Mouse (Mus musculus): ENCODE data around the gene Ifna14. TPM values are rescaled to one million over a fixed set of nuclear protein-coding genes. Genes with fewer than 3 reads are reported as not detected.

The Ifna14 gene
- polyA plus RNA-seq, 1 experiment from 2014 or later: not detected

- Histone ChIP-seq H3K9me3 (no peaks in the 10 kb centered on the region), H3K4me2 (no peak overlapping the region), H3K4me1 (peaks cover 7% of the 10 kb centered on the region), H3K9ac (no peak overlapping the region), H3K27ac (no peak overlapping the region), H3K27me3 (no peaks in the 10 kb centered on the region), H3K36me3 (no peaks in the 10 kb centered on the region), H3K4me3 (no peak overlapping the region)
- no peak for ATAC-seq (ENCODE audit: insufficient number of reproducible peaks, insufficient read depth, low FRiP score, low TSS enrichment, low read depth)
- 96% methylated on average over 2 of the region's 2 CpGs for WGBS
These were observed 38.1 kb downstream of the Ifna14 start for GRCm38 (mm10) chr4:88533499-88533898.

- no peak overlapping the region for H3K4me3 ChIP-seq
- no peak overlapping the region for H3K27ac ChIP-seq
- H3K4me2 ChIP-seq: no peak overlapping the region
- 83% methylated on average over 2 of the region's 2 CpGs for WGBS
- H3K9ac ChIP-seq: no peak overlapping the region
- H3K36me3 ChIP-seq: no peaks in the 10 kb centered on the region
- no peaks in the 10 kb centered on the region for H3K9me3 ChIP-seq
- ATAC-seq (ENCODE audit: insufficient number of reproducible peaks, insufficient read depth, low FRiP score, low TSS enrichment, low read depth): no peak
- no peaks in the 10 kb centered on the region for H3K27me3 ChIP-seq
- peaks cover 7% of the 10 kb centered on the region for H3K4me1 ChIP-seq
These were observed 40.7 kb downstream of the Ifna14 start for GRCm38 (mm10) chr4:88530892-88531291.

- no peak for ATAC-seq (ENCODE audit: insufficient number of reproducible peaks, insufficient read depth, low FRiP score, low TSS enrichment, low read depth)
- no peak overlapping the region for H3K9ac ChIP-seq
- WGBS: 44% methylated on average over 4 of the region's 4 CpGs
- H3K36me3 ChIP-seq: no peaks in the 10 kb centered on the region
- no peak overlapping the region for H3K4me2 ChIP-seq
- H3K4me3 ChIP-seq: no peak overlapping the region
- H3K9me3 ChIP-seq: no peaks in the 10 kb centered on the region
- peaks cover 7% of the 10 kb centered on the region for H3K4me1 ChIP-seq
- no peaks in the 10 kb centered on the region for H3K27me3 ChIP-seq
- H3K27ac ChIP-seq: no peak overlapping the region
These were observed 41.3 kb downstream of the Ifna14 start for GRCm38 (mm10) chr4:88530271-88530670.

GRCm38 (mm10) chr4:88526379-88527049 is 45.1 kb downstream of the Ifna14 start:
- H3K9me3 ChIP-seq: no peaks in the 10 kb centered on the region
- H3K27me3 ChIP-seq: peaks cover under 1% of the 10 kb centered on the region; the same call in 1 of the 2 replicates
- no peak overlapping the region for H3K4me3 ChIP-seq
- H3K36me3 ChIP-seq: no peaks in the 10 kb centered on the region
- H3K9ac ChIP-seq: no peak overlapping the region
- H3K4me2 ChIP-seq: no peak overlapping the region
- no peak for ATAC-seq (ENCODE audit: insufficient number of reproducible peaks, insufficient read depth, low FRiP score, low TSS enrichment, low read depth)
- H3K27ac ChIP-seq: no peak overlapping the region
- 86% methylated on average over 5 of the region's 5 CpGs for WGBS
- H3K4me1 ChIP-seq: peaks cover 7% of the 10 kb centered on the region

- Histone ChIP-seq H3K4me1 (peaks cover 5% of the 10 kb centered on the region), H3K27me3 (peaks cover 4% of the 10 kb centered on the region; the same call in 1 of the 2 replicates), H3K9me3 (no peaks in the 10 kb centered on the region), H3K4me2 (no peak overlapping the region), H3K27ac (no peak overlapping the region), H3K36me3 (no peaks in the 10 kb centered on the region), H3K4me3 (no peak overlapping the region), H3K9ac (no peak overlapping the region)
- no peak for ATAC-seq (ENCODE audit: insufficient number of reproducible peaks, insufficient read depth, low FRiP score, low TSS enrichment, low read depth)
- WGBS: 79% methylated on average over 3 of the region's 3 CpGs
These were observed 46.2 kb downstream of the Ifna14 start for GRCm38 (mm10) chr4:88525393-88525792.

GRCm38 (mm10) chr4:88523241-88523640 is 48.4 kb downstream of the Ifna14 start:
- ATAC-seq (ENCODE audit: insufficient number of reproducible peaks, insufficient read depth, low FRiP score, low TSS enrichment, low read depth): no peak
- Histone ChIP-seq H3K4me3 (no peak overlapping the region), H3K4me1 (no peaks in the 10 kb centered on the region)

GRCm38 (mm10) chr4:88522674-88523073 is 48.9 kb downstream of the Ifna14 start, which contains the start of gene Ifnb1:
Gene Ifnb1 (minus strand): TSS chr4:88522774.
- 86% methylated on average over 4 of the region's 4 CpGs for whole genome bisulfite sequencing

More at GRCm38 (mm10) chr4:88523241-88523640, 48.4 kb downstream of the Ifna14 start:
- no peaks in the 10 kb centered on the region for H3K36me3 ChIP-seq
- no peak overlapping the region for H3K27ac ChIP-seq
- no peak overlapping the region for H3K4me2 ChIP-seq
- no peaks in the 10 kb centered on the region for H3K9me3 ChIP-seq
- H3K9ac ChIP-seq: no peak overlapping the region
- peaks cover 4% of the 10 kb centered on the region; the same call in 1 of the 2 replicates for H3K27me3 ChIP-seq

More at GRCm38 (mm10) chr4:88522674-88523073, 48.9 kb downstream of the Ifna14 start, which contains the start of gene Ifnb1:
- Histone ChIP-seq H3K36me3 (no peaks in the 10 kb centered on the region), H3K27me3 (peaks cover 4% of the 10 kb centered on the region; the same call in 1 of the 2 replicates), H3K4me3 (no peak within 1 kb of the TSS), H3K27ac (no peak within 1 kb of the TSS), H3K9me3 (no peaks in the 10 kb centered on the region), H3K4me1 (no peaks in the 10 kb centered on the region), H3K4me2 (no peak within 1 kb of the TSS), H3K9ac (no peak within 1 kb of the TSS)
- no peak for ATAC-seq (ENCODE audit: insufficient number of reproducible peaks, insufficient read depth, low FRiP score, low TSS enrichment, low read depth)

Other genes with a start within 250 kb of the Ifna14 start
- gene Hacd4, start 132.9 kb downstream of the Ifna14 start, polyA plus RNA-seq (2015; fragmentation: Nextera tagmentation; extraction: Ambion mirVana): 11.3 and 12.2 TPM in 2 replicates
- not detected in 2 replicates for gene Ifnb1, start 49.0 kb downstream of the Ifna14 start, polyA plus RNA-seq (2015; fragmentation: Nextera tagmentation; extraction: Ambion mirVana)
- gene Ifna15, start 13.6 kb downstream of the Ifna14 start, polyA plus RNA-seq (2015; fragmentation: Nextera tagmentation; extraction: Ambion mirVana): not detected in 2 replicates
- gene Ifna9, start 20.6 kb upstream of the Ifna14 start, polyA plus RNA-seq (2015; fragmentation: Nextera tagmentation; extraction: Ambion mirVana): not detected in 2 replicates
- not detected in 2 replicates for gene Ifna12, start 31.6 kb upstream of the Ifna14 start, polyA plus RNA-seq (2015; fragmentation: Nextera tagmentation; extraction: Ambion mirVana)
- gene C87499, start 62.6 kb upstream of the Ifna14 start, polyA plus RNA-seq (2015; fragmentation: Nextera tagmentation; extraction: Ambion mirVana): not detected in 2 replicates
- not detected in 2 replicates for gene Ifna13, start 72.7 kb upstream of the Ifna14 start, polyA plus RNA-seq (2015; fragmentation: Nextera tagmentation; extraction: Ambion mirVana)
- not detected in 2 replicates for gene Ifna16, start 105.1 kb upstream of the Ifna14 start, polyA plus RNA-seq (2015; fragmentation: Nextera tagmentation; extraction: Ambion mirVana)
- not detected in 2 replicates for gene Ifna2, start 112.1 kb upstream of the Ifna14 start, polyA plus RNA-seq (2015; fragmentation: Nextera tagmentation; extraction: Ambion mirVana)
- not detected in 2 replicates for gene Ifnab, start 119.6 kb upstream of the Ifna14 start, polyA plus RNA-seq (2015; fragmentation: Nextera tagmentation; extraction: Ambion mirVana)
- gene Gm26566, start 150.0 kb upstream of the Ifna14 start, polyA plus RNA-seq (2015; fragmentation: Nextera tagmentation; extraction: Ambion mirVana): 0.84 and 1.0 TPM in 2 replicates
- gene Klhl9, start 150.7 kb upstream of the Ifna14 start, polyA plus RNA-seq (2015; fragmentation: Nextera tagmentation; extraction: Ambion mirVana): 111 and 122 TPM in 2 replicates
- gene Gm13271, start 183.1 kb upstream of the Ifna14 start, polyA plus RNA-seq (2015; fragmentation: Nextera tagmentation; extraction: Ambion mirVana): not detected in 2 replicates
- gene Gm13283, start 188.3 kb upstream of the Ifna14 start, polyA plus RNA-seq (2015; fragmentation: Nextera tagmentation; extraction: Ambion mirVana): 0.22 and 0.63 TPM in 2 replicates
- 0.46 and 0.70 TPM in 2 replicates for gene Gm13290, start 202.0 kb upstream of the Ifna14 start, polyA plus RNA-seq (2015; fragmentation: Nextera tagmentation; extraction: Ambion mirVana)
- gene Gm13289, start 205.1 kb upstream of the Ifna14 start, polyA plus RNA-seq (2015; fragmentation: Nextera tagmentation; extraction: Ambion mirVana): not detected in 2 replicates
- not detected in 2 replicates for gene Gm13272, start 208.1 kb upstream of the Ifna14 start, polyA plus RNA-seq (2015; fragmentation: Nextera tagmentation; extraction: Ambion mirVana)
- gene Ifnz, start 210.3 kb upstream of the Ifna14 start, polyA plus RNA-seq (2015; fragmentation: Nextera tagmentation; extraction: Ambion mirVana): not detected in 2 replicates
- not detected in 2 replicates for gene Gm13276, start 213.9 kb upstream of the Ifna14 start, polyA plus RNA-seq (2015; fragmentation: Nextera tagmentation; extraction: Ambion mirVana)
- gene Gm13277, start 216.8 kb upstream of the Ifna14 start, polyA plus RNA-seq (2015; fragmentation: Nextera tagmentation; extraction: Ambion mirVana): not detected in 2 replicates
- not detected in 2 replicates for gene Gm13278, start 219.8 kb upstream of the Ifna14 start, polyA plus RNA-seq (2015; fragmentation: Nextera tagmentation; extraction: Ambion mirVana)
- gene Gm13275, start 222.7 kb upstream of the Ifna14 start, polyA plus RNA-seq (2015; fragmentation: Nextera tagmentation; extraction: Ambion mirVana): not detected in 2 replicates
- not detected in 2 replicates for gene Gm13279, start 225.6 kb upstream of the Ifna14 start, polyA plus RNA-seq (2015; fragmentation: Nextera tagmentation; extraction: Ambion mirVana)
- gene Gm13285, start 227.9 kb upstream of the Ifna14 start, polyA plus RNA-seq (2015; fragmentation: Nextera tagmentation; extraction: Ambion mirVana): 0.58 and 1.4 TPM in 2 replicates
- not detected in 2 replicates for gene Gm13287, start 231.5 kb upstream of the Ifna14 start, polyA plus RNA-seq (2015; fragmentation: Nextera tagmentation; extraction: Ambion mirVana)
- gene Gm13288, start 233.7 kb upstream of the Ifna14 start, polyA plus RNA-seq (2015; fragmentation: Nextera tagmentation; extraction: Ambion mirVana): 0.11 TPM in 1 of 2 replicates, not detected in the other
- gene Ifna7, start 244.4 kb upstream of the Ifna14 start, polyA plus RNA-seq (2015; fragmentation: Nextera tagmentation; extraction: Ambion mirVana): not detected in 2 replicates
- not detected in 2 replicates for gene Ifna11, start 248.2 kb upstream of the Ifna14 start, polyA plus RNA-seq (2015; fragmentation: Nextera tagmentation; extraction: Ambion mirVana)

All from embryonic facial prominence, embryonic 13.5 days (tissue).